Mouse (Mus musculus): ENCODE measurements around the gene Nacad. TPM values are rescaled to one million over a fixed set of nuclear protein-coding genes. Genes with fewer than 3 reads are reported as not detected.
A peak's percentile ranks its signal among the peaks of the same experiment; 100 is the strongest.
"Not testable (repeated sequence)": the region's sequence is repeated elsewhere in the genome, so short reads cannot be mapped to it uniquely, and the experiment has no call there.

Gene Nacad
- 10 to 100 TPM; 41.3 to 51.0 TPM for total RNA-seq (2021)

- intact Hi-C loops (cut with DNase I), result loop anchor here (2.0 kb wide), 1 partner anchor 19 kb away; no protein-coding TSS in a partner anchor
- DNase-seq (ENCODE audit: low spot score in 2 of 2), result peak; percentile 81 to 82
Measured at GRCm38 (mm10) chr11:6605491-6606399, at the start of gene Nacad. TSS of gene Nacad (minus strand) at chr11:6606053.

DNA sequence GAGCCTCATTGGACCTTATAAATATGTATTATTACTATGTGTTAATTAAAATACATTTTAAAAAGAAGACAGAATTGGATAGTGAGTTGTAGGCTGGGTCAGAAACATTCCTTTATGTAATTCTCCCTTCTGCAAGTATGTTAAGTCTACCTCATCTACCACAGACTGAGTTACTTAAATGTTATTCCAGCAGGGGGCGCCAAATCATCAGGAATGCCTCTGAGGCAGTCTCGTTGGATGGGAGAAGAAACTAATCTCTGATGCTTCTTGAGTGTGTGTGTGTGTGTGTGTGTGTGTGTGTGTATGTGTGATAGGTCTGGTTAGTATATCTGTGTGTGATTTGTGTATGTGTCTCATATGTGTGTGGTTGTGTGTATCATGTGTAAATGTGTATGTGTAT is 49.0 kb upstream of the Nacad start:
- DNase-seq (ENCODE audit: low spot score in 2 of 2), result peak; percentile 62 to 81
- intact Hi-C loops (cut with DNase I), result loop anchor here (1.0 to 10.0 kb wide), 6 partner anchors 114 to 1750 kb away; partner anchors contain the start of gene Igfbp1

DNA sequence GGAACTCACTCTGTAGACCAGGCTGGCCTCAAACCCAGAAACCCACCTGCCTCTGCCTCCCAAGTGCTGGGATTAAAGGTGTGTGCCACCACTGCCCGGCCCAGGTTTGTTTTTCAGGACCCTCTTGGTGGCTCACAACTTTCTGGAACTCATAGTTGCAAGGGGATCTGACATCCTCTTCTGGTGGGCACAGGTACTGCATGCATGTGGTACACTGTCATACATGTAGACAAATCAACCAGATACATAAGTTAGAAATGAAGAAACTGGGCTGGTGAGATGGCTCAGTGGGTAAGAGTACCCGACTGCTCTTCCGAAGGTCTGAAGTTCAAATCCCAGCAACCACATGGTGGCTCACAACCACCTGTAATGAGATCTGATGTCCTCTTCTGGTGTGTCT is 47.1 kb upstream of the Nacad start:
- intact Hi-C loops (cut with DNase I), result loop anchor here (10.0 kb wide), 2 partner anchors 1652 to 1752 kb away; no protein-coding TSS in a partner anchor
- DNase-seq (ENCODE audit: low spot score in 2 of 2), result not testable (repeated sequence)

DNA sequence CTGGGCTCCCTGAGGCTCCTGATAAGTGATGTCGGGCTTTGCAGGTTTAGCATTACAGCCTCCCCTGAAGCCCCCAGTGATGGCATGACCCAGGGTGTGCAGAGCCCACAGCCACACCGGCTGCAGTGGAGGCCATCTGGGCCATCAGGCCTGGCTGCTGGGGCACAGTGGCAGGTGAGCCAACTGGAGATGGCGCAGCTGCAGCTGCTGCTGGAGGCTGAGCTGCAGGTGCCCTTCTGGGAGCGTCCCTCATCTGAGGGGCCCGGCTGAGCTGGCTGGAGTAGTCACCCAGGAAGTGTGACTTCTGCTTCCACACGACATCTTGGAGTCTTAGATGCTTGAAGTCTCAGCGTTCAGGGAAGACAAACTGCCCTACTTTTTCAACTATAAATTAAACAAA is 44.7 kb upstream of the Nacad start:
- no peak for DNase-seq (ENCODE audit: low spot score in 2 of 2)
- intact Hi-C loops (cut with DNase I), result loop anchor here (10.0 kb wide), 2 partner anchors 1654 to 1754 kb away; no protein-coding TSS in a partner anchor

DNA sequence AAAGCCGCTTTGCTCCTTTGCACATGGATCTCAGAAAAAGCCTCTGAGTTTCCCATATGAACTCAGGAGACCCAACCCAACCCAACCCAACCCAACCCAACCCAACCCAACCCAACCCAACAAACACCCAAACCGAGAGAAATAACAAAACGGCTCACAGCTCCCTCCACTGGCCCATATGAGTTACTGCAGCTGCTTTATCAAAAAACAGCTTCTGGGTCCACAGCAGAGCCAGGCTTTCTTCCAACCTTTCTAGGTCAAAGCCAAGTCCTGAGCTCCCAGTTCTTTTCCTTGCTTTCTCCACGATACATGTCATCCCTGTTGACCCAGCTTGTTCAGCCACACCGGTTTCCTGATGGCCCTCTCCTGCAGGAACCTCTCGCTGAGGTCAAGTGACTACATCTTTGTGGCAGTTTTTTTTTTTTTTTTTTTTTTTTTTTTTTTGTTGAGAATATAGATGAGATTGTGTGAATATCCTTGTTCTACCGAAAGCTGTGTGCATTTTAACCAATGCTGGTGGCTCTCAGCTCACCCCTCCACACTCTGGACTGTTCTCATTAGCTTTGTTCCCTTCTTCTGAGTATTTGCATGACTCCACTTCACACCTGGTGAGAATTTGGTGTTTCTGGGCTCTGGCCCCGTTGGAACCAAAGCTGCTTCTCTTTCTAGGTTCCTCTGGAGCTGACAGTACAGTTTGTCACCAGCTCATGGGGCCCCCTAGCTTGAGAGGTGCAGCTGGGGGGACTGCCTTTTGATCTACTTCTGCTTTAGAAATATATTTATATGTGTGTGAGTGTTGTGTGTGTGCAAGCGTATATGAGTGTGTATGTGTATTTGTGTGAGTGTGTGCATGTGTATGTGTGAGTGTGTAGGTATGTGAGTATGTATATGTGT is 42.2 kb upstream of the Nacad start:
- intact Hi-C loops (cut with DNase I), result no loop called here
- DNase-seq (ENCODE audit: low spot score in 2 of 2), result no peak

DNA sequence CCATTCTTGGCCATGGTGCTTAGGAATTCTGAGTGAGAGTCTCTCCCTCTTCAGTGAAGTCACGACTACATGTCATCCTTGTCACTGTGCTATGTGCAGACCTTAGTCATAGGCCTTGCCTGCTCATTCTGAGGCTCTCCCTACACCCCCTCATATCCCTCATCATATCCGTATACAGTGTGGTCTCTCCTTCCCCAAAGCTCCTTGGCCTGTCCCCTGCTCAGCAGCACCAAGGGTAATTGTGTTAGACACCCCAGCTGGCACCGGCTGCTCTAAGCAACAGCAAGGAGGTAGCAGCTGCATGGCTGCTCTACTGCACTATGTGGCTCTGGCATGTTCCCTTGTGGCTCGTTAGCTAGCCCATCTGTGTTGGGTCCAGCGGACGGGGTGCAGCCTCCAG is 38.7 kb upstream of the Nacad start:
- no peak for DNase-seq (ENCODE audit: low spot score in 2 of 2)
- intact Hi-C loops (cut with DNase I), result no loop called here

GRCm38 (mm10) chr11:6639072-6639471 is 33.2 kb upstream of the Nacad start:
- DNase-seq (ENCODE audit: low spot score in 2 of 2), result no peak
- intact Hi-C loops (cut with DNase I), result no loop called here

GRCm38 (mm10) chr11:6638537-6638936 is 32.7 kb upstream of the Nacad start, which contains the start of gene Wap:
TSS of gene Wap (minus strand) at chr11:6638637.
- DNase-seq (ENCODE audit: low spot score in 2 of 2), result no peak

DNA sequence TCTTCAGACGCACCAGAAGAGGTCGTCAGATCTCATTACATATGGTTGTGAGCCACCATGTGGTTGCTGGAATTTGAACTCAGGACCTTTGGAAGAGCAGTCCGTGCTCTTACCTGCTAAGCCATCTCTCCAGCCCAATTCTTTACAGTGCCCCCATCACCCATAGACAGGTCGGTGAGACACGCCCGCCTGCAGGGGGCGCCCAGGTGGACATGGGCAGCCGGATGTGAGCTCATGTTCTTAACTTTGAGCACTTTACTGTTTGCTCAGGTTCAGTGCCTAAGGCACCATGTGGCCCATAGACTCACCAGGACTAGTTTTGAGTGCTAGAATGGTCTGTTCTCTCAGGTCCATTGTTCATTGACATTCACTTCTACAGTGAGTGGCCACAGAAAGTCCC is 30.3 kb upstream of the Nacad start:
- intact Hi-C loops (cut with DNase I), result no loop called here
- no peak for DNase-seq (ENCODE audit: low spot score in 2 of 2)

More at GRCm38 (mm10) chr11:6638537-6638936, 32.7 kb upstream of the Nacad start, which contains the start of gene Wap:
- intact Hi-C loops (cut with DNase I), result no loop called here

DNA sequence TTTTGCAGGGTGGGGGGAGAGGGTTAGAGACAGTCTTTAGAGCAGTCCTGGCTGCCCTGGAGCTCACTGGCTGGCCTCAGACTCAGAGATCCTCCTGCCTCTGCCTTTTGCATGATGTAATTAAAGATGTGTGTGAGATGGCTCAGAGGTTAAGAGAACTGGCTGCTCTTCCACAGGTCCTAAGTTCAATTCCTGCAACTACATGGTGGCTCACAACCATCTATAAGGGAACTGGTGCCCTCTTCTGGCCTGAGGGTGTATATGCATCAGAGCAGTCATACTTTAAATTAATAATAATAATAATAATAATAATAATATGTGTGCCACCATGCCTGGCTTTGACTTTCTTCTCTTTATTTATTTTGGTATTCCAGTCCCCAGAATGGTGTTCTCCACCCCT is 23.8 kb upstream of the Nacad start:
- intact Hi-C loops (cut with DNase I), result loop anchor here (5.0 kb wide), 1 partner anchor 157 kb away; no protein-coding TSS in a partner anchor
- no peak for DNase-seq (ENCODE audit: low spot score in 2 of 2)

DNA sequence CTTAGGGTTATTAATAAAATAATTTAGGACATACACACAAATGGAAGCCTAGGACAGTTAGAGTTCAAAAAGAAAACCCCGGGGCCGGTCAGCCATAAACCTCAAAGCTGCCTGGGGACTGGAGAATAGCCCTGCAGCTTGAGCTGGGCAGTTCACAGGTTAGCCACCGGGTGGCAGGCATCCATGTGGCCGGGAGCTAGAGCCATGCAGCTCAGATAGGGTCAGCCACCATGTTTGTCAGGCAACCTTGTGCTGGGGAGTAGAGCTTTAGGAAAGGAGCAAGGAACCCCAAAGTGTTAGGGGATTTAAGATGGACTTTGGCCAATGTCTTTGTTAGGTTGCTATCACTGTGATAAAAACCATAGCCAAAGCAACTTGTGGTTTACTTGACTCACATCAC is 22.7 kb upstream of the Nacad start:
- DNase-seq (ENCODE audit: low spot score in 2 of 2), result no peak
- intact Hi-C loops (cut with DNase I), result loop anchor here (5.0 kb wide), 1 partner anchor 156 kb away; no protein-coding TSS in a partner anchor

GRCm38 (mm10) chr11:6627731-6628130 is 21.9 kb upstream of the Nacad start:
- no peak for DNase-seq (ENCODE audit: low spot score in 2 of 2)
- intact Hi-C loops (cut with DNase I), result loop anchor here (5.0 kb wide), 1 partner anchor 155 kb away; no protein-coding TSS in a partner anchor

DNA sequence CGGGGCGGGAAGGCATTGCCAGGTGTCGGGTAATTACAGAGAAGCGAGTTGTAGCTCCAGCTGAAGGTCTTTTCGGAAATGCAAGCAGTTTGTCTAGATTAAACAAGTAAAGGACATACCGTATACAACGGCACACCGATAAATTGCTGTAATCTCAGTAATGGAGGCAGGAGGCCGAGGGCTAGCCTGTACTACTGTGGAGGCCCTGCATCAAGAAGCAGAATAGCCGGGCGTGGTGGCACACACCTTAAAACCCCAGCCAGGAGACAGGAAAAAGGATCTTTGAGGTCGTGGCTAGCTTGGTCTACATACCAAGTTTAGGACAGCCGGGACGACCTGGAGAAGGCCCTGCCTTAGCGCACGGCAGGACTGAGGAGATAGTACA is 20.5 kb upstream of the Nacad start:
- intact Hi-C loops (cut with DNase I), result loop anchor here (5.0 kb wide), 1 partner anchor 154 kb away; no protein-coding TSS in a partner anchor
- no peak for DNase-seq (ENCODE audit: low spot score in 2 of 2)

DNA sequence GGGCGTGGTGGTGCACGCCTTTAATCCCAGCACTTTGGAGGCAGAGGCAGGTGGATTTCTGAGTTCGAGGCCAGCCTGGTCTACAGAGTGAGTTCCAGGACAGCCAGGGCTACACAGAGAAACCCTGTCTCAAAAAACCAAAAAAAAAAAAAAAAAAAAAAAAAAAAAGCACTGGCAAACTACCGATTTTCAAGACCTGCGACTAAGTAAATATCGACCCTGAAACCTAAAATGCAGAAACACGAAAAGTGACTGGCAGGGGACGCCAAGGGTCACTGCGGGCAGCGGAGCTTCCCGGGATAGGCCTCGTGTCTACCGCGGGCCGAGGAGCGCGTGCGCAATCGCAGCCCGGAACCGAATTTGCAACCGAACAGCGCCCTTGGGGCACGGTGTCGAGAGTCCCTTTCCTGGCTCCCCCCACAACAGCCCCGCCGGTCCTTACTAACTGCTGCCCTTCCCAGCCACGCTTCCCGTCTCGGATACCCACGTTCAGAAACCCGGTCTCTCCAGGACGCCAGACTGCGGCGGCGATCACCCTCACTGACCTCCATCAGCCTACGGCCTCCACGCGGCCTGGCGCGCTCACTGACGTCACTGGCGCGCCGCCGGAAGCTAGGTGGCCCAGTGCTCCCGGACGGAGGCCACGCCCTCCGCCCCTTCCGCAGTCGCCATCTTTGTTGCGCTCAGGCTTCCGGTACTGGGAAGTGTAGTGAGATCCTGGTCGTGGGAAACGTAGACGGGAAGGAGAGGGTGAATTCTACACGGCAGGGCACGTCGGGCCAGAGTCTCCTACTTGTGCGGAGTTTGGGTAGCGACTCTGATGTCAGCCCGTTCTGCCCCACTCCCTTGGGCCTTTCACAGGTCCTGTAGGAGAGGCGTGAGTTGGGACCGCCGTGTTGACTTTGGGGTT is 19.9 kb upstream of the Nacad start, which contains the start of gene Tbrg4:
Gene Tbrg4 (minus strand): TSS at position 590 of the 910 bp plus-strand sequence.
- intact Hi-C loops (cut with DNase I), result loop anchor here (2.0 to 5.0 kb wide), 2 partner anchors 21 to 153 kb away; no protein-coding TSS in a partner anchor
- peak; percentile 95 to 96 for DNase-seq (ENCODE audit: low spot score in 2 of 2)

DNA sequence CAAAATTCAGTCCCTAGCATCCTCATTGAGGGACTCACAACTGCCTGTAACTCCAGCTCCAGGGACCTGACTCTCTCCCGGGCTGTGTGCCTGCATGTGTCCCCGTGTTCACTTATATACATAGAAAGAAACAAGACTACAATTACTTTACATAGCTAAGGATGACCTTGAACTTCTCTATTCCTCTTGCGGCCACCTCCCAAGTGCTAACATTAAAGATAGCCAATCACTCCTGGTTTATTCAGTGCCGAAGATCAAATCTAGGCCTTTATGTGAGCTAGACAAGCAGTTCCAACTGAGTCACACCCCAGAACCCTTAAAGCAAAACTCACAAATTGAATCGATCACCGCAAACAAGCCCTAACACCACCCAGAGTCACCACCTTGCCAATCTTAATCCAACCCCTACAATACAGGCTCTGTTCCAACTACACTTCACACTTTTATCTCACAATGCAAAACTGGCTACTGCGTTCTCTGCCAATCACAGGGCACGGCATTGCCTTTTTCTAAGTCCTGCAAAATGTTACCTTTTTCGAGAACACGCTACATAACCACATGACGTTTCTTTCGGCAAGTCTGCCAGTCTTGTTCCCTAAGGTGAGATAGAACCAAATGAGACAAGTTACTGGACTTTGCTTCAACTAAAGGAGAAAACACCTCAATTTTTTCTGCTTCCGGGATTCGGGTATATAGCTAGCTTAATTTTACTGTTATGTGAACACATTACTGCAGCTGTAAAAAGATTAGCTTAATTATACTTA is 18.9 kb upstream of the Nacad start:
- intact Hi-C loops (cut with DNase I), result loop anchor here (2.0 to 5.0 kb wide), 2 partner anchors 20 to 152 kb away; no protein-coding TSS in a partner anchor
- no peak for DNase-seq (ENCODE audit: low spot score in 2 of 2)

DNA sequence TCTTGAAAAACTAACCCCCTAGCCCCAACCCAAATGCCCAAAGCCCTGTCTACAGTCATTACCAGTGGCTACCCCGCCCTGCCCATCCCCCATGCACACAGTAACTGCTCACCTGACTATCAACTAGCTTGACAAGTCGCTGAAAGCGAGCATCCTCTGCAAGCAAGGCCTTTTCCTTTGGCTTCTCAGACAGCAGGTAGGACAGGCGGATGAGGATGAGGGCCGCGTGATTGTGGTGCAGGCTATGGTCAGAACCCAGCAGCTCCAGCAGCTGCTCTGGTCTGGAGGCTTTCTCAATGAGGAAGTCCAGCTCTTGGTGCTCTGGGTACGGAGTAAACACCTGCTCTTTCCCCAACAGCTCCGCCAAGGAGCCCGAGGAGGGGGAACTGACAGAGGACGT is 17.9 kb upstream of the Nacad start:
- intact Hi-C loops (cut with DNase I), result loop anchor here (2.0 kb wide), 1 partner anchor 19 kb away; no protein-coding TSS in a partner anchor
- no peak for DNase-seq (ENCODE audit: low spot score in 2 of 2)

DNA sequence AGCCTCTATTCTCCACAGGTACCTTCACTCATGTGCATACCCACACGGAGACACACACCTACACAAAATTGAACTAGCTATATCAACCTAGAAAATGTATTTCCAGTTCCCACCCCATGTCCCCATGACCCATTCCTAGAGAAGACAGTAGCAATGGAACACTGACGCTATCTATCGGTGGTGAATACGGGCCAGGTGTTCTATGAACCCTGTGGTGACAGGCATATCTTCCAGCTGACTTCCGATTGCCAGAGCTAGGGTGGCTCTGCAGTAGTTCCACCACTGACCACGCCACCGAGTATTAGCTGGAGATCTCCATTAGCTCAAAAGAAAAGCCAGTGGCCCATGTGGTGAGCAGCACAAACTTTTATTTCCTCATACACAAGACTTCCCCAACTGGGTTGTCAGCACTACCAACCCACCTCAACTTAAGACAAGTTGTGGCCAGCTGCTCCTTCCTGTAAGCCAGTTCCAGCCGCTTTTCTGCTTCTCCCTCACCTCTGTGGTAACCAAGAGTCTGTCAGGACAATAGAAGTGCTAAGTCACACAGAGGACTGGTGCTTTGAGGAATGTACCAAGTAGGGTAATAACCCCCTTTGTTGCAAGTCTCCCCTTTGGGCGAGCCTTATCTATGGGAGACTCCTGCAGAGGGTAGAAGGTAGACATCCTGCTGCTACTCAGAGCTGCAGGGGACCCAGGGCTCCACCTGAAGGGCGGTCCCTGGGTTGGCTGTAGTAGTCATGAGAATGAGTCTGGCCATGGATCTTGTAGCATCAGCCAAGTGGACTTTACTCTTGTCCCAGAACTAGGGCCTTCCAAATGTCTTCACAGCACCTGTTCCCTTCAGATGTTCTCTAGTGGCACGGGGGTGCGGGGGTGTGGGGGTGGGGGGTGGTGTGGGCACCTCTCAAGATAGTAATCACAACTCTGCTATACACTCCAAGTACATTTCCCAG is 9.7 kb upstream of the Nacad start:
- no peak for DNase-seq (ENCODE audit: low spot score in 2 of 2)
- intact Hi-C loops (cut with DNase I), result no loop called here
